Mouse (Mus musculus) midbrain, embryonic 14.5 days (tissue): ENCODE data around the gene Myh10. TPM values are rescaled to one million over a fixed set of nuclear protein-coding genes. Genes with fewer than 3 reads are reported as not detected.

Experiments
- ATAC-seq: fragments of 200-750 bp; cut with Nextera tagmentation; 2 replicates; pipeline ENCODE4 v1.8.0; 2017; ENCODE audit warnings: moderate number of reproducible peaks, moderate library complexity; ENCODE audit not compliant: low FRiP score, low TSS enrichment
- DNase-seq: peaks from one replicate; pipeline ENCODE4 v3.0.0-alpha.2; 2015
- H3K27ac ChIP-seq: fragments of 300-500 bp; sonication (generic); replicated peaks from 2 replicates; pipeline ENCODE4 v1.5.1; 2014; ENCODE audit warnings: mild to moderate bottlenecking, low read depth, low read length, moderate library complexity
- H3K27me3 ChIP-seq: fragments of 300-500 bp; sonication (generic); 2 replicates; pipeline ENCODE4 v1.6.1; 2014; ENCODE audit warnings: low read length, control low read depth, mixed read lengths; ENCODE audit not compliant: control insufficient read depth, insufficient read depth
- H3K36me3 ChIP-seq: fragments of 300-500 bp; sonication (generic); 2 replicates; pipeline ENCODE4 v1.6.1; 2014; ENCODE audit warnings: low read length, control low read depth; ENCODE audit not compliant: control insufficient read depth, insufficient read depth
- H3K4me1 ChIP-seq: fragments of 300-500 bp; sonication (generic); 2 replicates; pipeline ENCODE4 v1.6.1; 2014; ENCODE audit warnings: mild to moderate bottlenecking, antibody characterized with exemption, low read length, control low read depth; ENCODE audit not compliant: control insufficient read depth, insufficient read depth
- H3K4me2 ChIP-seq: fragments of 300-500 bp; sonication (generic); 2 replicates; pipeline ENCODE4 v1.6.1; 2014; ENCODE audit warnings: mild to moderate bottlenecking, low read length, moderate library complexity
- H3K4me3 ChIP-seq: fragments of 300-500 bp; sonication (generic); replicated peaks from 2 replicates; pipeline ENCODE4 v1.5.1; 2014; ENCODE audit warnings: low read depth, low read length
- H3K9ac ChIP-seq: fragments of 300-500 bp; sonication (generic); replicated peaks from 2 replicates; pipeline ENCODE4 v1.6.1; 2014; ENCODE audit warnings: mild to moderate bottlenecking, low read length, moderate library complexity
- H3K9me3 ChIP-seq: fragments of 300-500 bp; sonication (generic); 2 replicates; pipeline ENCODE4 v1.6.1; 2016; ENCODE audit warnings: low read length, control low read depth, mixed read lengths; ENCODE audit not compliant: control insufficient read depth
- WGBS: fragments of 180-500 bp; shearing (Covaris S2); extraction: QIAGEN DNeasy Blood & Tissue Kit; methylation state at CpG from one replicate; pipeline ENCODE4 v1.1.7; 2014; 5-methylcytosine and 5-hydroxymethylcytosine counted together
- polyA plus RNA-seq: library from polyadenylated mRNA; unstranded; fragments of >200 nt; fragmentation: Nextera tagmentation; extraction: Ambion mirVana; gene quantifications from 2 replicates; pipeline ENCODE4 v1.2.1, GENCODE M21; 2014

Gene Myh10
- polyA plus RNA-seq, 1 experiment from 2014 or later: 107 TPM

DNA sequence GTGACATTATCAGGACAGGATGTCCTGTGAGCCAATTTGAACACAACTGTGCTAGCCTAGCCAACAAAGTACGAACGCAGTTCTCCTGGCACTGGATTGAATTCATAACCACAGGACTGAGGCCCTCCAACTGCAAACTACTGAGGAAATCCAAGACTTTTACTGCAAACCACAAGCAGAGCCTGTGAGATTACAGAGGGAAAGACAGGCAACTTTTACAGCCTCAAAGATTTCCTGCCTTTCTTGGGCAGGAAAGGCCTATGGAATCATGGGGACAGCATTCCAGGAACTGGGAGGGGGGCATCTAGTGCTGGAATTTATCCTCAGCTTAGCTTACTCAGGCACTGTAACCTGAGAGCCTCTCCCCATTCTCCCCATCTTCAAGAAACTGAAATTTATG, 26.0 kb upstream of the Myh10 start:
- 86% methylated on average over 2 of the region's 2 CpGs for WGBS
- Histone ChIP-seq H3K36me3 (no peaks in the 10 kb centered on the region), H3K9ac (no peak overlapping the region), H3K4me1 (no peaks in the 10 kb centered on the region), H3K27me3 (no peaks in the 10 kb centered on the region), H3K4me2 (no peak overlapping the region), H3K27ac (no peak overlapping the region), H3K9me3 (peaks cover 2% of the 10 kb centered on the region; the same call in 1 of the 2 replicates), H3K4me3 (no peak overlapping the region)
- ATAC-seq (no peak), DNase-seq (no peak)

DNA sequence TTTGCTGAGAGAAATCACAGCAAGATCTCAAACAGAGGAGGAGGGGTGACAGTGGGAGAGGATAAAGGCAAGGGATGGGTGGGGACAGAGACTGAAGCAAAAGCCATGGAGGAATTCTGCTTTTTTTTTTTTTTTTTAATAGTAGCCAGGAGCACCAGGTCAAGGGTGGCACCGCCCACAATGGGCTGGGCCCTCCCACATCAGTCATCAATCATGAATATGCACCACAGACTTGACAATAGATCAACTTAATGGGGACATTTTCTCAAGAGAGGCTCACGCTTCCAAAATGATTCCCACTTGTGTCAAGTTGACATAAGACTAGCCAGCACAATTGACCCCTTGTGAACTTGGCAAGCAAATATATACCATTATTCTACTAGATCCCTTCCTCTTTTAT, 25.1 kb upstream of the Myh10 start:
- no peak overlapping the region for H3K9ac ChIP-seq
- DNase-seq (no peak), ATAC-seq (no peak)
- no peak overlapping the region for H3K4me2 ChIP-seq
- no peak overlapping the region for H3K27ac ChIP-seq
- 56% methylated on average over 2 of the region's 2 CpGs for WGBS
- no peaks in the 10 kb centered on the region for H3K27me3 ChIP-seq
- peaks cover 2% of the 10 kb centered on the region; the same call in 1 of the 2 replicates for H3K9me3 ChIP-seq
- H3K36me3 ChIP-seq: no peaks in the 10 kb centered on the region
- no peaks in the 10 kb centered on the region for H3K4me1 ChIP-seq
- no peak overlapping the region for H3K4me3 ChIP-seq

DNA sequence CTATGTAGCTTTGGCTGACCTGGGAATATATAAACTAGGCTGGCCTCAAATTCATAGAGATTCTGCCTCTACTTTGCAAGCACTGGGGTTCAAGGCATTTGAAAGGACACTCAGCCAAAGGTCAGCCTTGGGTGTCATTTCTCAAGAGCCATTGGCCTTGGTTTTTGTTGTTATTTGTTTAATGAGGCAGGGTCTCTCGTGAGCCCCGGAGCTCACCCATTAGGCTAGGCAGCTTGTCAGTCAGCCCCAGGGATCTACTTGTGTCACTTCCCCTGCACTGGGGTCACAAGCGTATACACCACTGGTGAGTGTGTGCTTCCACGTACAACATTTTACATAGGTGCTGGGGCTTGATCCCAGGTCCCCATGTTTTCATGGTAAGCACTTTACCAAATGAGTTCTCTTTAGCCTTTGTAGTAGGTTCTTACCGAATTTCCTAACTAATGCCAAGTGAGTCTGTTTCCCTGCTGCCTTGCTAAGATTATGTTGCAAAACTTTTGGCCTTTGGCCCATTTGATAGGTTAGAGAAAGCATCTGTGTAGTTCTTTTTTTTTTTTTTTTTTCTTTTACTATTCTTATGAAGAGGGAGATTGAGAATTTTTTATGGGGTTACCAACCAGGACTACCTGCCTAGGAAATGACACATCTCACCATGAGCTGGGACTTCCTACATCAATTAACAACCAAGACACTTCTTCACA, 18.9 kb upstream of the Myh10 start:
- no peak overlapping the region for H3K4me3 ChIP-seq

DNA sequence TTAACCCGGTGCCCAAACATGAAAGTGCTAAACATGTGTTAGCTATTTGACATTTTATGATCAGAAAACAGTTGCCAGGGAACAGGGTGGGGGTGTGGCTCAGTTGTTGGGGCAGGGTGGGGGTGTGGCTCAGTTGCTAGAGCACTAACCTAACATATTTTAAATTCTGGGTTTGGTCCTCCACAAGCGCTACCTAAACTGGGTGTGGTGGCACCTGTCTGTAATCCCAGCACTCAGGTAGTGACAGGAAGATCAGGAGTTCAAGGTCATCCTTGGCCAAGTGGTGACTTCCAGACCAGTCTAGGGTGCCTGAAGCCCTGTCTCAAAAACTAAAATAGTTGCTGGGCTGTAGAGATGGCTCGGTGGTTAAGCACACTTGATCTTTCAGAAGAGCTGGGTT, 17.3 kb upstream of the Myh10 start:
- 94% methylated on average over 3 of the region's 3 CpGs for WGBS
- Histone ChIP-seq H3K9ac (no peak overlapping the region), H3K27ac (no peak overlapping the region), H3K27me3 (no peaks in the 10 kb centered on the region), H3K9me3 (no peaks in the 10 kb centered on the region), H3K4me2 (no peak overlapping the region), H3K36me3 (no peaks in the 10 kb centered on the region), H3K4me1 (no peaks in the 10 kb centered on the region), H3K4me3 (no peak overlapping the region)
- ATAC-seq: no peak
- no peak for DNase-seq

More for the DNA sequence above, 18.9 kb upstream of the Myh10 start:
- H3K4me1 ChIP-seq: no peaks in the 10 kb centered on the region
- 82% methylated on average over 5 of the region's 5 CpGs for WGBS
- H3K9me3 ChIP-seq: peaks cover 2% of the 10 kb centered on the region; the same call in 1 of the 2 replicates
- H3K4me2 ChIP-seq: no peak overlapping the region
- H3K9ac ChIP-seq: no peak overlapping the region
- no peaks in the 10 kb centered on the region for H3K36me3 ChIP-seq
- no peak overlapping the region for H3K27ac ChIP-seq
- ATAC-seq (no peak), DNase-seq (no peak)
- H3K27me3 ChIP-seq: no peaks in the 10 kb centered on the region

DNA sequence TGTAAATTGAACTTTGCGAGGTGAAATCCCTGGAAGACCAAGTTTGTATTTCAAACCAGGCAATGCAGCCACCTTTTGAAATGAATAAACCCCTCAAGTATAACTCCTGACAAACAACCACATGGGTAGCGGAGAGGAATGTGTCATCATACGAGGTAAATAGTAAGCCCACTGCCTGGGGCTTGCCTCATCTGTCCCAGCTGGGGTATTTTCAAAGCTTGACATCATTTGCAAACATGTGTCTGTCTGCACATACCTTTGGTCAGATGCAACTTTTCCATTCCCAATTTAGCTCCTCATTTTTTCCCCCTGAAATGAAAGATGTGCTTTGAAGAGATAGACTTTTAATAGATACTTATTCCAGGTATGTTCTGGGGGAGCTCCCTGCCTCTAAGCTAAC, 16.7 kb upstream of the Myh10 start:
- H3K9me3 ChIP-seq: no peaks in the 10 kb centered on the region
- H3K27ac ChIP-seq: no peak overlapping the region
- no peaks in the 10 kb centered on the region for H3K36me3 ChIP-seq
- ATAC-seq: no peak
- H3K4me1 ChIP-seq: no peaks in the 10 kb centered on the region
- no peaks in the 10 kb centered on the region for H3K27me3 ChIP-seq
- H3K9ac ChIP-seq: no peak overlapping the region
- no peak overlapping the region for H3K4me3 ChIP-seq
- no peak overlapping the region for H3K4me2 ChIP-seq
- DNase-seq: no peak
- 86% methylated on average over 3 of the region's 3 CpGs for WGBS

DNA sequence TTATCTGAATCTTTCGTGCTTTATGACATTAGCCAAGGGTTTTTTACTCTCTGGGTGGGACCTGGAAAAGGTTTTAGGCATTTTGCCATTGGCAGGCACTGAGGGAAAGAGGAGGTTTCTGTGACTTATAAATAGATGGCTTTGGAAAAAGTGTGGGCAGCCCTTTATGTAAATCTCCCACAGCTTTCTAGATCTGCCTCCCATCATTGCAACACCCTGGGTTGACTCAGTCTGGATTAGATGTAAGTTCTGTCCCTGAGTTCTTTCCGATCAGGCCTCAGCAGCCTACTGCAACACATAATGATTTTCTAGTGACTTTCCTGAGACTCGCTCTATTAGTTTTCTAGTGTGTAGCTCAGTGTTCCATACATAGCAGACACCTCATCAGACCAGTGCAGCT, 16.1 kb upstream of the Myh10 start:
- ATAC-seq (no peak), DNase-seq (no peak)
- Histone ChIP-seq H3K4me3 (no peak overlapping the region), H3K4me2 (no peak overlapping the region), H3K9ac (no peak overlapping the region), H3K36me3 (no peaks in the 10 kb centered on the region), H3K27me3 (no peaks in the 10 kb centered on the region), H3K27ac (no peak overlapping the region), H3K4me1 (no peaks in the 10 kb centered on the region), H3K9me3 (no peaks in the 10 kb centered on the region)
- 90% methylated on average over 3 of the region's 3 CpGs for WGBS

DNA sequence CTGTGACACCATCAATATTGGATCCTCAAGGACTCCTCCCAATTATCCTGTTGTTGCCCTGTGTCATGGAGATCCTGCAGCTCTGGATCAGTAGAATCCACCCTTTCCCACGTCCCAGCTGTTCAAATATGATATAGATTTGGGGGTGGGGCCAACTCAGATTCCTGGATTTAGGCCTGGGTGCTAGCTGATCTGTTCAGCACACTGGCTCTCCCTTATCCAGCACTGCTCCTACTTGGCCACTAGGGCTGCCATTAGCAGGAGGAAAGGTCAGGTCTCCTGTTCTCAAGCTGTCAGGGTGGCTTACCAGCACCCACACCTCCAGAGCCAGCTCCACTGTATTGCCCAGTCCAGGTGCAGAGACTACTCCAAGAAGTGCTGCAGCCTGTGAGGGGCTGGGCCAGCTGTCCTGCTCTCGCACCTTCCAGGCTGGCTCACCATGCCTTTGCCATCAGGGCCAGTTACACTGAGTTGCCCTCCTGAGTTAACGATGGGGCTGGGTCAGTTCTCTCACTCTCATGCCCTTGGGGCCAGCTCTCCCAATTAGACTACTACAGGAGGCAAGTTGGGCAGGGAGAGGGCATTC, 10.0 kb upstream of the Myh10 start:
- Histone ChIP-seq H3K36me3 (no peaks in the 10 kb centered on the region), H3K9ac (no peak overlapping the region), H3K27me3 (no peaks in the 10 kb centered on the region), H3K4me3 (no peak overlapping the region), H3K4me1 (no peaks in the 10 kb centered on the region), H3K9me3 (no peaks in the 10 kb centered on the region), H3K27ac (no peak overlapping the region), H3K4me2 (no peak overlapping the region)
- WGBS: 68% methylated on average over 3 of the region's 3 CpGs
- DNase-seq: no peak
- no peak for ATAC-seq

DNA sequence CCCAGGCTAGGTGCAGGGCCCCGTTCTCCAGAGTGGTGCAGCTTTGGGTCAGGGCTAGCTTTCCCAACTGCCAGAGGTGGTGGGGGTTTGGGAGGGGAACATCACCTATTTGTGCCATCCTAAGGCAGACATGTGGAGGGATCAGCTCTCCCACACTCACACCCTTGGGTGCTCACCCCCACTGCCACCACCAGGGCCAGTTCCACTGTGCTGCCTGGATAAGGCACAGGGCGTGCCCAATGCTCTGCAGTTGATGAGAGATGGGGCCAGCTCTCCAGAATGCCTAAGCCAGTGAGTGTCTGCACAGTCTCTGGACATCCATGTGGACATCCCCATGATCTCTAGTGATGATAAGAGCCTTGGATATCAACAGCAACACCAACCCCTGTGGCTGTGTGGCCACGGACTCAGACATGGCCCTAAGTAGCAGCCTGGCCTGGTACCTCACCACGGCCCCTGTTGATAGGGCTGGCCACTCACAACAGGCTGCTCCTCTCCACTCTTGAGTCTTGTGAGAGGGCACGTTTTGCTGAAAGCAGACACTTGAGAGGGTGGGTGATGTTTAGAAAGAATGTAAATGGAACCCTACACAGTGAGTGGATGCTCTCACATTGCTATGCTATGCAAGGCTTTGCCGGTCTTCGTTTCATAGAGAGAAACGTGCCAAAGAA, 9.1 kb upstream of the Myh10 start:
- H3K9ac ChIP-seq: no peak overlapping the region
- H3K4me1 ChIP-seq: no peaks in the 10 kb centered on the region
- H3K36me3 ChIP-seq: no peaks in the 10 kb centered on the region
- 83% methylated on average over 8 of the region's 8 CpGs for WGBS
- H3K27ac ChIP-seq: no peak overlapping the region
- ATAC-seq (no peak), DNase-seq (no peak)
- H3K27me3 ChIP-seq: no peaks in the 10 kb centered on the region
- no peak overlapping the region for H3K4me3 ChIP-seq
- H3K9me3 ChIP-seq: no peaks in the 10 kb centered on the region
- H3K4me2 ChIP-seq: no peak overlapping the region

DNA sequence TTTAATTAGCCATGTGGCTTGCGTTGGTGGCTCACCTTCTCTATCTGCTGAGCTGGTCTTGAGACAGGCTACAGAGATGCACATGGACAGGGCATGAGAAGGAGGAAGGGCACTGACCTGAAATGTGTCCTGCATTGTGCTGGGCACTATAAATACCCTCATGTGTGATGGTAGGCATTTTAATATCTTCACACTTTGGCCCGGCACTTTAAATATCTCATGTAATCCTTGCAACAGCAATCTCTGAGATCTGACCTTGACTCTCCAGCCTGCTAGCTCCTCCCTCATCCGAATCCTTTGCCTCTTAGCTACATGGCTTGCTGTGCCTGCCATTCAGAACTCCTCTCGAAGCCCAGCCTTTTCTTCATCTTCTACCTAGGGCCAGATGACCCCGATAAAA, 5.4 kb upstream of the Myh10 start:
- Histone ChIP-seq H3K4me2 (no peak overlapping the region), H3K27ac (no peak overlapping the region), H3K9ac (no peak overlapping the region), H3K4me3 (no peak overlapping the region), H3K36me3 (no peaks in the 10 kb centered on the region), H3K27me3 (no peaks in the 10 kb centered on the region), H3K4me1 (no peaks in the 10 kb centered on the region), H3K9me3 (no peaks in the 10 kb centered on the region)
- ATAC-seq (no peak), DNase-seq (no peak)
- 88% methylated on average over 5 of the region's 5 CpGs for WGBS
